Mouse (Mus musculus) intestine, embryonic 16.5 days (tissue): ENCODE measurements around the gene Spns3. TPM values are rescaled to one million over a fixed set of nuclear protein-coding genes. Genes with fewer than 3 reads are reported as not detected.
A peak's percentile ranks its signal among the peaks of the same experiment; 100 is the strongest.

ENCODE experiments used
- ATAC-seq: fragments of 200-750 bp; cut with Nextera tagmentation; 2 replicates; pipeline ENCODE4 v1.8.0; 2017; ENCODE audit warnings: moderate TSS enrichment, moderate library complexity
- H3K27ac ChIP-seq: fragments of 300-500 bp; sonication (generic); 2 replicates; pipeline ENCODE4 v1.5.1; 2014; ENCODE audit warnings: mild to moderate bottlenecking, low read length
- H3K27me3 ChIP-seq: fragments of 300-500 bp; sonication (generic); replicated peaks from 2 replicates; pipeline ENCODE4 v1.6.1; 2014; ENCODE audit warnings: low read length, control low read depth, mixed read lengths; ENCODE audit not compliant: control insufficient read depth, insufficient read depth
- H3K36me3 ChIP-seq: fragments of 300-500 bp; sonication (generic); 2 replicates; pipeline ENCODE4 v1.6.1; 2014; ENCODE audit warnings: low read length, control low read depth; ENCODE audit not compliant: control insufficient read depth, insufficient read depth
- H3K4me1 ChIP-seq: fragments of 300-500 bp; sonication (generic); 2 replicates; pipeline ENCODE4 v1.6.1; 2014; ENCODE audit warnings: low read length, control low read depth, mixed read lengths; ENCODE audit not compliant: control insufficient read depth, insufficient read depth
- H3K4me2 ChIP-seq: fragments of 300-500 bp; sonication (generic); 2 replicates; pipeline ENCODE4 v1.6.1; 2014; ENCODE audit warnings: low read depth, low read length, control low read depth
- H3K4me3 ChIP-seq: fragments of 300-500 bp; sonication (generic); 2 replicates; pipeline ENCODE4 v1.5.1; 2014; ENCODE audit warnings: mild to moderate bottlenecking, low read length
- H3K9ac ChIP-seq: fragments of 300-500 bp; sonication (generic); 2 replicates; pipeline ENCODE4 v1.6.1; 2014; ENCODE audit warnings: low read depth, low read length
- H3K9me3 ChIP-seq: fragments of 300-500 bp; sonication (generic); 2 replicates; pipeline ENCODE4 v1.6.1; 2016; ENCODE audit warnings: low read length, control low read depth; ENCODE audit not compliant: control insufficient read depth
- WGBS: fragments of 180-500 bp; shearing (Covaris S2); extraction: QIAGEN DNeasy Blood & Tissue Kit; methylation state at CpG from one replicate; pipeline ENCODE4 v1.1.7; 2014; 5-methylcytosine and 5-hydroxymethylcytosine counted together
- polyA plus RNA-seq: library from polyadenylated mRNA; unstranded; fragments of >200 nt; fragmentation: Nextera tagmentation; extraction: Ambion mirVana; gene quantifications from 2 replicates; pipeline ENCODE4 v1.2.1, GENCODE M21; 2015

Gene Spns3
- polyA plus RNA-seq, 1 experiment from 2014 or later = 3.2 TPM

GRCm38 (mm10) chr11:72540437-72540836, 9.9 kb downstream of the Spns3 start:
- H3K4me2 ChIP-seq = no peak overlapping the region
- peaks cover 18% of the 10 kb centered on the region for H3K4me1 ChIP-seq
- no peaks in the 10 kb centered on the region for H3K36me3 ChIP-seq
- no peak for ATAC-seq
- H3K27ac ChIP-seq = no peak overlapping the region
- H3K4me3 ChIP-seq = no peak overlapping the region
- 80% methylated on average over 6 of the region's 6 CpGs for WGBS
- H3K27me3 ChIP-seq = no peaks in the 10 kb centered on the region
- H3K9me3 ChIP-seq = 0 out of 2 replicates have a peak, but pooled peaks cover 1% of the 10 kb centered on the region
- H3K9ac ChIP-seq = no peak overlapping the region

GRCm38 (mm10) chr11:72538811-72539210, 11.5 kb downstream of the Spns3 start:
- no peak overlapping the region for H3K9ac ChIP-seq
- WGBS = 84% methylated on average over 7 of the region's 7 CpGs
- H3K4me2 ChIP-seq = no peak overlapping the region
- ATAC-seq = no peak
- no peaks in the 10 kb centered on the region for H3K36me3 ChIP-seq
- H3K4me1 ChIP-seq = peaks cover 18% of the 10 kb centered on the region
- H3K9me3 ChIP-seq = 0 out of 2 replicates have a peak, but pooled peaks cover 3% of the 10 kb centered on the region
- H3K27me3 ChIP-seq = no peaks in the 10 kb centered on the region
- no peak overlapping the region for H3K27ac ChIP-seq
- H3K4me3 ChIP-seq = no peak overlapping the region

- Histone ChIP-seq H3K36me3 (no peaks in the 10 kb centered on the region), H3K4me2 (no peak overlapping the region), H3K4me3 (no peak overlapping the region), H3K27me3 (no peaks in the 10 kb centered on the region), H3K9ac (peak overlapping the region; percentile 28; the same call in 1 of the 2 replicates), H3K27ac (peak overlapping the region; percentile 14; the same call in 1 of the 2 replicates), H3K4me1 (peaks cover 18% of the 10 kb centered on the region), H3K9me3 (0 out of 2 replicates have a peak, but pooled peaks cover 3% of the 10 kb centered on the region)
- peak; percentile 67 for ATAC-seq
- WGBS = 45% methylated on average over 8 of the region's 8 CpGs
Measured at GRCm38 (mm10) chr11:72538037-72538755, 12.1 kb downstream of the Spns3 start.

- Histone ChIP-seq H3K27ac (peak overlapping the region; percentile 14), H3K9ac (no peak overlapping the region), H3K9me3 (0 out of 2 replicates have a peak, but pooled peaks cover 3% of the 10 kb centered on the region), H3K27me3 (no peaks in the 10 kb centered on the region), H3K4me3 (no peak overlapping the region), H3K36me3 (no peaks in the 10 kb centered on the region), H3K4me2 (no peak overlapping the region), H3K4me1 (peaks cover 18% of the 10 kb centered on the region)
- 91% methylated on average over 2 of the region's 2 CpGs for WGBS
- 0 out of 2 replicates have a peak, but pooled peaks have one; percentile 4 for ATAC-seq
Measured at GRCm38 (mm10) chr11:72537503-72537902, 12.8 kb downstream of the Spns3 start.

GRCm38 (mm10) chr11:72535519-72535918, 14.8 kb downstream of the Spns3 start:
- WGBS = 87% methylated on average over 3 of the region's 3 CpGs
- 0 out of 2 replicates have a peak, but pooled peaks cover 3% of the 10 kb centered on the region for H3K9me3 ChIP-seq
- H3K4me2 ChIP-seq = no peak overlapping the region
- H3K9ac ChIP-seq = no peak overlapping the region
- no peaks in the 10 kb centered on the region for H3K36me3 ChIP-seq
- no peak overlapping the region for H3K4me3 ChIP-seq
- H3K27me3 ChIP-seq = no peaks in the 10 kb centered on the region
- H3K27ac ChIP-seq = no peak overlapping the region
- no peak for ATAC-seq
- H3K4me1 ChIP-seq = peaks cover 18% of the 10 kb centered on the region

GRCm38 (mm10) chr11:72532890-72533289, 17.4 kb downstream of the Spns3 start:
- H3K9me3 ChIP-seq = 0 out of 2 replicates have a peak, but pooled peaks cover 3% of the 10 kb centered on the region
- H3K4me2 ChIP-seq = no peak overlapping the region
- ATAC-seq = no peak
- WGBS = 82% methylated on average over 3 of the region's 3 CpGs
- H3K9ac ChIP-seq = no peak overlapping the region
- H3K36me3 ChIP-seq = no peaks in the 10 kb centered on the region
- no peaks in the 10 kb centered on the region for H3K27me3 ChIP-seq
- no peak overlapping the region for H3K4me3 ChIP-seq
- peaks cover 8% of the 10 kb centered on the region; the same call in 1 of the 2 replicates for H3K4me1 ChIP-seq
- no peak overlapping the region for H3K27ac ChIP-seq

- H3K36me3 ChIP-seq = no peaks in the 10 kb centered on the region
- WGBS = 75% methylated on average over 1 of the region's 1 CpGs
- ATAC-seq = no peak
- H3K9ac ChIP-seq = no peak overlapping the region
- H3K4me1 ChIP-seq = no peaks in the 10 kb centered on the region
- no peaks in the 10 kb centered on the region for H3K27me3 ChIP-seq
- no peak overlapping the region for H3K27ac ChIP-seq
- 0 out of 2 replicates have a peak, but pooled peaks cover 3% of the 10 kb centered on the region for H3K9me3 ChIP-seq
- H3K4me3 ChIP-seq = no peak overlapping the region
- H3K4me2 ChIP-seq = no peak overlapping the region
Measured at GRCm38 (mm10) chr11:72531632-72532031, 18.7 kb downstream of the Spns3 start.

- Histone ChIP-seq H3K4me1 (no peaks in the 10 kb centered on the region), H3K36me3 (no peaks in the 10 kb centered on the region), H3K27ac (no peak overlapping the region), H3K4me2 (no peak overlapping the region), H3K9ac (no peak overlapping the region), H3K27me3 (no peaks in the 10 kb centered on the region), H3K4me3 (no peak overlapping the region), H3K9me3 (0 out of 2 replicates have a peak, but pooled peaks cover 3% of the 10 kb centered on the region)
- no peak for ATAC-seq
- 73% methylated on average over 5 of the region's 5 CpGs for WGBS
Measured at GRCm38 (mm10) chr11:72531144-72531543, 19.2 kb downstream of the Spns3 start.

GRCm38 (mm10) chr11:72526190-72526589, 24.1 kb downstream of the Spns3 start:
- no peak for ATAC-seq
- no peak overlapping the region for H3K27ac ChIP-seq
- H3K27me3 ChIP-seq = no peaks in the 10 kb centered on the region
- H3K4me1 ChIP-seq = no peaks in the 10 kb centered on the region
- H3K36me3 ChIP-seq = no peaks in the 10 kb centered on the region
- H3K4me2 ChIP-seq = no peak overlapping the region
- 84% methylated on average over 4 of the region's 4 CpGs for WGBS
- H3K9me3 ChIP-seq = no peaks in the 10 kb centered on the region
- no peak overlapping the region for H3K4me3 ChIP-seq
- H3K9ac ChIP-seq = no peak overlapping the region
